Mouse (Mus musculus): Measurements from ENCODE around the gene Ltbp1. TPM values are rescaled to one million over a fixed set of nuclear protein-coding genes. Genes with fewer than 3 reads are reported as not detected.

Ltbp1 gene
- polyA plus RNA-seq, 1 experiment from 2014 or later, result 1.1 TPM

GRCm38 (mm10) chr17:75244148-75244547, 238.8 kb downstream of the Ltbp1 start:
- Histone ChIP-seq H3K4me1 (ENCODE audit: control insufficient read depth, insufficient read depth, low read length) (no peaks in the 10 kb centered on the region), H3K9ac (ENCODE audit: low read depth, low read length) (no peak overlapping the region), H3K27ac (ENCODE audit: low read length) (no peak overlapping the region), H3K4me2 (ENCODE audit: low read length) (no peak overlapping the region), H3K4me3 (ENCODE audit: low read depth, low read length) (no peak overlapping the region), H3K27me3 (ENCODE audit: control insufficient read depth, insufficient read depth, low read depth, low read length) (no peaks in the 10 kb centered on the region), H3K36me3 (ENCODE audit: control insufficient read depth, insufficient read depth, low read length) (no peaks in the 10 kb centered on the region), H3K9me3 (replicated peaks; ENCODE audit: control insufficient read depth, low read length, poor library complexity, severe bottlenecking) (no peaks in the 10 kb centered on the region)
- WGBS, result 94% methylated on average over 3 of the region's 3 CpGs
- no peak for ATAC-seq

GRCm38 (mm10) chr17:75245085-75245484, 239.7 kb downstream of the Ltbp1 start:
- ATAC-seq, result no peak
- Histone ChIP-seq H3K4me3 (ENCODE audit: low read depth, low read length) (no peak overlapping the region), H3K9me3 (replicated peaks; ENCODE audit: control insufficient read depth, low read length, poor library complexity, severe bottlenecking) (no peaks in the 10 kb centered on the region), H3K4me1 (ENCODE audit: control insufficient read depth, insufficient read depth, low read length) (no peaks in the 10 kb centered on the region), H3K4me2 (ENCODE audit: low read length) (no peak overlapping the region), H3K36me3 (ENCODE audit: control insufficient read depth, insufficient read depth, low read length) (no peaks in the 10 kb centered on the region), H3K9ac (ENCODE audit: low read depth, low read length) (no peak overlapping the region), H3K27ac (ENCODE audit: low read length) (no peak overlapping the region), H3K27me3 (ENCODE audit: control insufficient read depth, insufficient read depth, low read depth, low read length) (no peaks in the 10 kb centered on the region)
- WGBS, result 96% methylated on average over 7 of the region's 7 CpGs

GRCm38 (mm10) chr17:75248632-75249031, 243.3 kb downstream of the Ltbp1 start:
- ATAC-seq, result no peak
- Histone ChIP-seq H3K4me2 (ENCODE audit: low read length) (no peak overlapping the region), H3K27ac (ENCODE audit: low read length) (no peak overlapping the region), H3K9ac (ENCODE audit: low read depth, low read length) (no peak overlapping the region), H3K9me3 (replicated peaks; ENCODE audit: control insufficient read depth, low read length, poor library complexity, severe bottlenecking) (no peaks in the 10 kb centered on the region), H3K4me1 (ENCODE audit: control insufficient read depth, insufficient read depth, low read length) (no peaks in the 10 kb centered on the region), H3K4me3 (ENCODE audit: low read depth, low read length) (no peak overlapping the region), H3K36me3 (ENCODE audit: control insufficient read depth, insufficient read depth, low read length) (no peaks in the 10 kb centered on the region), H3K27me3 (ENCODE audit: control insufficient read depth, insufficient read depth, low read depth, low read length) (no peaks in the 10 kb centered on the region)
- WGBS, result 71% methylated on average over 10 of the region's 10 CpGs

- 90% methylated on average over 6 of the region's 6 CpGs for WGBS
- H3K9ac ChIP-seq (ENCODE audit: low read depth, low read length), result no peak overlapping the region
- ATAC-seq, result no peak
- H3K9me3 ChIP-seq (replicated peaks; ENCODE audit: control insufficient read depth, low read length, poor library complexity, severe bottlenecking), result no peaks in the 10 kb centered on the region
- H3K4me2 ChIP-seq (ENCODE audit: low read length), result no peak overlapping the region
- no peak overlapping the region for H3K27ac ChIP-seq (ENCODE audit: low read length)
- no peaks in the 10 kb centered on the region for H3K36me3 ChIP-seq (ENCODE audit: control insufficient read depth, insufficient read depth, low read length)
- H3K27me3 ChIP-seq (ENCODE audit: control insufficient read depth, insufficient read depth, low read depth, low read length), result no peaks in the 10 kb centered on the region
- no peaks in the 10 kb centered on the region for H3K4me1 ChIP-seq (ENCODE audit: control insufficient read depth, insufficient read depth, low read length)
- no peak overlapping the region for H3K4me3 ChIP-seq (ENCODE audit: low read depth, low read length)
Observed at GRCm38 (mm10) chr17:75250571-75250970, 245.2 kb downstream of the Ltbp1 start.

- Histone ChIP-seq H3K27me3 (ENCODE audit: control insufficient read depth, insufficient read depth, low read depth, low read length) (no peaks in the 10 kb centered on the region), H3K4me1 (ENCODE audit: control insufficient read depth, insufficient read depth, low read length) (no peaks in the 10 kb centered on the region), H3K4me3 (ENCODE audit: low read depth, low read length) (no peak overlapping the region), H3K36me3 (ENCODE audit: control insufficient read depth, insufficient read depth, low read length) (no peaks in the 10 kb centered on the region), H3K27ac (ENCODE audit: low read length) (no peak overlapping the region), H3K4me2 (ENCODE audit: low read length) (no peak overlapping the region), H3K9me3 (replicated peaks; ENCODE audit: control insufficient read depth, low read length, poor library complexity, severe bottlenecking) (no peaks in the 10 kb centered on the region), H3K9ac (ENCODE audit: low read depth, low read length) (no peak overlapping the region)
- no peak for ATAC-seq
- WGBS, result 82% methylated on average over 6 of the region's 6 CpGs
Observed at GRCm38 (mm10) chr17:75251094-75251493, 245.7 kb downstream of the Ltbp1 start.

GRCm38 (mm10) chr17:75252540-75252939, 247.2 kb downstream of the Ltbp1 start:
- H3K36me3 ChIP-seq (ENCODE audit: control insufficient read depth, insufficient read depth, low read length), result no peaks in the 10 kb centered on the region

GRCm38 (mm10) chr17:75254909-75255308, 249.5 kb downstream of the Ltbp1 start:
- Histone ChIP-seq H3K4me2 (ENCODE audit: low read length) (no peak overlapping the region), H3K27me3 (ENCODE audit: control insufficient read depth, insufficient read depth, low read depth, low read length) (no peaks in the 10 kb centered on the region), H3K9me3 (replicated peaks; ENCODE audit: control insufficient read depth, low read length, poor library complexity, severe bottlenecking) (no peaks in the 10 kb centered on the region), H3K4me1 (ENCODE audit: control insufficient read depth, insufficient read depth, low read length) (no peaks in the 10 kb centered on the region), H3K4me3 (ENCODE audit: low read depth, low read length) (no peak overlapping the region), H3K9ac (ENCODE audit: low read depth, low read length) (no peak overlapping the region), H3K27ac (ENCODE audit: low read length) (no peak overlapping the region), H3K36me3 (ENCODE audit: control insufficient read depth, insufficient read depth, low read length) (no peaks in the 10 kb centered on the region)
- no peak for ATAC-seq
- 70% methylated on average over 6 of the region's 6 CpGs for WGBS

More at GRCm38 (mm10) chr17:75252540-75252939, 247.2 kb downstream of the Ltbp1 start:
- Histone ChIP-seq H3K4me3 (ENCODE audit: low read depth, low read length) (no peak overlapping the region), H3K27ac (ENCODE audit: low read length) (no peak overlapping the region), H3K9ac (ENCODE audit: low read depth, low read length) (no peak overlapping the region), H3K4me1 (ENCODE audit: control insufficient read depth, insufficient read depth, low read length) (no peaks in the 10 kb centered on the region), H3K27me3 (ENCODE audit: control insufficient read depth, insufficient read depth, low read depth, low read length) (no peaks in the 10 kb centered on the region), H3K4me2 (ENCODE audit: low read length) (no peak overlapping the region), H3K9me3 (replicated peaks; ENCODE audit: control insufficient read depth, low read length, poor library complexity, severe bottlenecking) (no peaks in the 10 kb centered on the region)
- over 99% methylated on average over 5 of the region's 5 CpGs for WGBS
- no peak for ATAC-seq

- Histone ChIP-seq H3K9me3 (replicated peaks; ENCODE audit: control insufficient read depth, low read length, poor library complexity, severe bottlenecking) (no peaks in the 10 kb centered on the region), H3K4me3 (ENCODE audit: low read depth, low read length) (no peak overlapping the region), H3K27me3 (ENCODE audit: control insufficient read depth, insufficient read depth, low read depth, low read length) (no peaks in the 10 kb centered on the region), H3K4me1 (ENCODE audit: control insufficient read depth, insufficient read depth, low read length) (no peaks in the 10 kb centered on the region), H3K36me3 (ENCODE audit: control insufficient read depth, insufficient read depth, low read length) (no peaks in the 10 kb centered on the region), H3K9ac (ENCODE audit: low read depth, low read length) (no peak overlapping the region), H3K4me2 (ENCODE audit: low read length) (no peak overlapping the region), H3K27ac (ENCODE audit: low read length) (no peak overlapping the region)
- 62% methylated on average over 1 of the region's 1 CpGs for WGBS
- ATAC-seq, result no peak
Observed at GRCm38 (mm10) chr17:75255967-75256366, 250.6 kb downstream of the Ltbp1 start.

- Histone ChIP-seq H3K27me3 (ENCODE audit: control insufficient read depth, insufficient read depth, low read depth, low read length) (no peaks in the 10 kb centered on the region), H3K9ac (ENCODE audit: low read depth, low read length) (no peak overlapping the region), H3K27ac (ENCODE audit: low read length) (no peak overlapping the region), H3K4me3 (ENCODE audit: low read depth, low read length) (no peak overlapping the region), H3K4me1 (ENCODE audit: control insufficient read depth, insufficient read depth, low read length) (no peaks in the 10 kb centered on the region), H3K9me3 (replicated peaks; ENCODE audit: control insufficient read depth, low read length, poor library complexity, severe bottlenecking) (no peaks in the 10 kb centered on the region), H3K4me2 (ENCODE audit: low read length) (no peak overlapping the region), H3K36me3 (ENCODE audit: control insufficient read depth, insufficient read depth, low read length) (no peaks in the 10 kb centered on the region)
- ATAC-seq, result no peak
- 75% methylated on average over 2 of the region's 2 CpGs for WGBS
Observed at GRCm38 (mm10) chr17:75258427-75258826, 253.1 kb downstream of the Ltbp1 start.

Measured in midbrain, embryonic 16.5 days (tissue).